Mouse (Mus musculus): Measurements from ENCODE around the gene Ercc5. TPM values are rescaled to one million over a fixed set of nuclear protein-coding genes. Genes with fewer than 3 reads are reported as not detected.

The Ercc5 gene
- polyA plus RNA-seq, 1 experiment from 2014 or later, result 39.5 TPM

DNA sequence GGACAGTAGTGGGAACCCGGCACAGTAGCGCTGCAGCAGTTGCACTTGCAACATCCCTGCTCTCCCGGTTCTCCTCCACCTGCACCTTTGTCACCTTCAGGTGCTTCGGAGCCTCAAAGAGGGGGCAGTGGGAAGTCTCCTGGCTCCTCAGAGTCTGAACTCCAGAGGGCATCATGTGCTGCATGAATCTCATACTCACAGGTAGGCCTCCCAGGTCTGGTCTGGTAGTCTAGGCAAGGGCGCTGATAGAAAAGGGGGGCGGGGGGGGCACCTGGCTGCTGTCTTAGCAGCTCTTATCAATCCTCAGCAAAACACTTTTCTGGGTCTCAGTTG, 27.5 kb upstream of the Ercc5 start:
- peak overlapping the region; percentile 93 for H3K27ac ChIP-seq (ENCODE audit: low read depth, low read length)
- H3K27me3 ChIP-seq (ENCODE audit: control insufficient read depth, insufficient read depth, low read length), result no peaks in the 10 kb centered on the region
- H3K4me2 ChIP-seq (ENCODE audit: low read depth), result peak overlapping the region; percentile 70
- 2% methylated on average over 6 of the region's 6 CpGs for WGBS
- DNase-seq (ENCODE audit: low spot score) (no peak), ATAC-seq (ENCODE audit: insufficient read depth, low FRiP score, low TSS enrichment) (peak; percentile 22)
- H3K9me3 ChIP-seq (ENCODE audit: control insufficient read depth, low read length), result no peaks in the 10 kb centered on the region
- no peaks in the 10 kb centered on the region for H3K4me1 ChIP-seq (ENCODE audit: control insufficient read depth, insufficient read depth, low read length)
- peak overlapping the region; percentile 78 for H3K4me3 ChIP-seq (ENCODE audit: low read depth, low read length)
- H3K9ac ChIP-seq (ENCODE audit: low read length), result peak overlapping the region; percentile 88
- no peaks in the 10 kb centered on the region for H3K36me3 ChIP-seq (ENCODE audit: control insufficient read depth, insufficient read depth, low read length)

GRCm38 (mm10) chr1:44122256-44122655, 25.3 kb upstream of the Ercc5 start:
- H3K27ac ChIP-seq (ENCODE audit: low read depth, low read length), result no peak overlapping the region
- H3K27me3 ChIP-seq (ENCODE audit: control insufficient read depth, insufficient read depth, low read length), result no peaks in the 10 kb centered on the region
- 93% methylated on average over 3 of the region's 3 CpGs for WGBS
- no peak overlapping the region for H3K9ac ChIP-seq (ENCODE audit: low read length)
- no peaks in the 10 kb centered on the region for H3K9me3 ChIP-seq (ENCODE audit: control insufficient read depth, low read length)
- no peak for ATAC-seq (ENCODE audit: insufficient read depth, low FRiP score, low TSS enrichment)
- DNase-seq (ENCODE audit: low spot score), result no peak
- H3K4me3 ChIP-seq (ENCODE audit: low read depth, low read length), result no peak overlapping the region
- no peaks in the 10 kb centered on the region for H3K4me1 ChIP-seq (ENCODE audit: control insufficient read depth, insufficient read depth, low read length)
- H3K36me3 ChIP-seq (ENCODE audit: control insufficient read depth, insufficient read depth, low read length), result no peaks in the 10 kb centered on the region
- no peak overlapping the region for H3K4me2 ChIP-seq (ENCODE audit: low read depth)

- H3K4me3 ChIP-seq (ENCODE audit: low read depth, low read length), result no peak overlapping the region
- no peak overlapping the region for H3K9ac ChIP-seq (ENCODE audit: low read length)
- H3K4me1 ChIP-seq (ENCODE audit: control insufficient read depth, insufficient read depth, low read length), result no peaks in the 10 kb centered on the region
- no peak overlapping the region for H3K27ac ChIP-seq (ENCODE audit: low read depth, low read length)
- no peaks in the 10 kb centered on the region for H3K9me3 ChIP-seq (ENCODE audit: control insufficient read depth, low read length)
- H3K4me2 ChIP-seq (ENCODE audit: low read depth), result no peak overlapping the region
- WGBS, result 91% methylated on average over 4 of the region's 4 CpGs
- ATAC-seq (ENCODE audit: insufficient read depth, low FRiP score, low TSS enrichment) (no peak), DNase-seq (ENCODE audit: low spot score) (no peak)
- H3K27me3 ChIP-seq (ENCODE audit: control insufficient read depth, insufficient read depth, low read length), result no peaks in the 10 kb centered on the region
- no peaks in the 10 kb centered on the region; the same call in 1 of the 2 replicates for H3K36me3 ChIP-seq (ENCODE audit: control insufficient read depth, insufficient read depth, low read length)
Observed at GRCm38 (mm10) chr1:44125590-44125989, 22.0 kb upstream of the Ercc5 start.

GRCm38 (mm10) chr1:44129929-44130581, 17.5 kb upstream of the Ercc5 start:
- Histone ChIP-seq H3K36me3 (ENCODE audit: control insufficient read depth, insufficient read depth, low read length) (no peaks in the 10 kb centered on the region; the same call in 1 of the 2 replicates), H3K4me3 (ENCODE audit: low read depth, low read length) (no peak overlapping the region), H3K9ac (ENCODE audit: low read length) (no peak overlapping the region), H3K27ac (ENCODE audit: low read depth, low read length) (no peak overlapping the region), H3K27me3 (ENCODE audit: control insufficient read depth, insufficient read depth, low read length) (no peaks in the 10 kb centered on the region), H3K4me2 (ENCODE audit: low read depth) (no peak overlapping the region), H3K4me1 (ENCODE audit: control insufficient read depth, insufficient read depth, low read length) (no peaks in the 10 kb centered on the region), H3K9me3 (ENCODE audit: control insufficient read depth, low read length) (no peaks in the 10 kb centered on the region)
- 93% methylated on average over 4 of the region's 4 CpGs for WGBS
- DNase-seq (ENCODE audit: low spot score) (no peak), ATAC-seq (ENCODE audit: insufficient read depth, low FRiP score, low TSS enrichment) (no peak)

DNA sequence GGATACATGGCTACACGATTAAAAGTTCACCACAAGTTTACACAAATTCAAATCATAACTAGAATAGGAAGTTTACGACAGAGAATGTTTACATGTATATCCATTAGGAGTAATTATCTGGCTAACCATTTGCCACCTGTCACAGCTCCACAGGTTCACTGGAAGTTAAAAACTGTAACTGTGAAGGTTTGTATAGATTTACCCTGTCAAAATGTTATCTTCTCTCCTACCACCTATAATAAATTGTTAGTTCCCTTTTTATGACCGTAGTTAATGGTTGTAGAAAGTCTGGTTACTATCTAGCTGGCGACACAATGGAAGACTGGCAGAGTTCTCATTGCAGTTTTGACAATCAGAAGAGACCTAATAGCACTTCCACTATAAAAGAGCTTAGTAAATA, 7.3 kb upstream of the Ercc5 start:
- Histone ChIP-seq H3K27me3 (ENCODE audit: control insufficient read depth, insufficient read depth, low read length) (no peaks in the 10 kb centered on the region), H3K9me3 (ENCODE audit: control insufficient read depth, low read length) (no peaks in the 10 kb centered on the region), H3K4me3 (ENCODE audit: low read depth, low read length) (no peak overlapping the region), H3K9ac (ENCODE audit: low read length) (no peak overlapping the region), H3K4me1 (ENCODE audit: control insufficient read depth, insufficient read depth, low read length) (no peaks in the 10 kb centered on the region), H3K4me2 (ENCODE audit: low read depth) (no peak overlapping the region), H3K36me3 (ENCODE audit: control insufficient read depth, insufficient read depth, low read length) (peaks cover 8% of the 10 kb centered on the region), H3K27ac (ENCODE audit: low read depth, low read length) (no peak overlapping the region)
- WGBS, result 92% methylated on average over 4 of the region's 4 CpGs
- DNase-seq (ENCODE audit: low spot score) (no peak), ATAC-seq (ENCODE audit: insufficient read depth, low FRiP score, low TSS enrichment) (no peak)

DNA sequence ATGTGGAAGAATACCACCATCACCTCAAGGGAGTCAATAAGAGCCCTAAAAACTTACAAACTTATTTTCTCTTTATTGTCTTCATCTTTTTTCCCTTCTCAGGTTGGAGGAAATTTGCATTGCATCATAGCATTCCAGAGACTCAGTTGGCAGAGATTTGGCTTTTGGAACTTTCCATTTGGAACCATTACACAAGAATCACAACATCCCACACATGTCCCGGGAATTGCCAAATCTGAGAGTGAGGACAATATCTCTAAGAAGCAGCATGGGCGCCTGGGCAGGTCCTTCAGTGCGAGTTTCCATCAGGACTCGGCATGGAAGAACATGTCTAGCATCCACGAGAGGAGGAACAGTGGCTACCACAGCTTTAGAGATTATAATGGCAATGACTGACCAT, 4.8 kb upstream of the Ercc5 start:
- WGBS, result 94% methylated on average over 5 of the region's 5 CpGs
- no peak for ATAC-seq (ENCODE audit: insufficient read depth, low FRiP score, low TSS enrichment)
- H3K9me3 ChIP-seq (ENCODE audit: control insufficient read depth, low read length), result no peaks in the 10 kb centered on the region
- no peaks in the 10 kb centered on the region for H3K4me1 ChIP-seq (ENCODE audit: control insufficient read depth, insufficient read depth, low read length)
- no peak overlapping the region for H3K4me3 ChIP-seq (ENCODE audit: low read depth, low read length)
- no peak overlapping the region for H3K9ac ChIP-seq (ENCODE audit: low read length)
- DNase-seq (ENCODE audit: low spot score), result no peak
- H3K36me3 ChIP-seq (ENCODE audit: control insufficient read depth, insufficient read depth, low read length), result peaks cover 6% of the 10 kb centered on the region
- no peak overlapping the region for H3K27ac ChIP-seq (ENCODE audit: low read depth, low read length)
- no peaks in the 10 kb centered on the region for H3K27me3 ChIP-seq (ENCODE audit: control insufficient read depth, insufficient read depth, low read length)
- no peak overlapping the region for H3K4me2 ChIP-seq (ENCODE audit: low read depth)

DNA sequence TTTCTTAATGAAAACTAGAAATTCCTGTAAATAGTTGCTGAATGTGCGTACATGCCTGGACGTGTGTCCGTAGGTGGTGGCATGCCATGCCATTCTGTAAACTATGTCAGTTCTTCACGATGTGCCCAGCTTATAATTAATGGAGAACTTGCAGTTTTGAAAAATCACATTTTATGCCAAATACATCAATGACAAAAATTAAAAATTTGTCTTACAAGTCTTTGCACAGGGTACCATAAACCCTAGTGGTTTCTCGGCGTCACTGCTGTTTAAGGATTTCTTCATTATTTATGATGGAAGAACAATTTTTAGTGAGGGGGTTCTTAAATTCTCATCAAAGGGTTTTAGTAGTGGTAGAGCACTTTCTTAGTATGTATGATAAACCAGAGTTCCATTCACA, 1.2 kb downstream of the Ercc5 start:
- peak overlapping the region; percentile 95 for H3K9ac ChIP-seq (ENCODE audit: low read length)
- WGBS, result 46% methylated on average over 6 of the region's 6 CpGs
- H3K36me3 ChIP-seq (ENCODE audit: control insufficient read depth, insufficient read depth, low read length), result no peaks in the 10 kb centered on the region
- no peak for DNase-seq (ENCODE audit: low spot score)
- ATAC-seq (ENCODE audit: insufficient read depth, low FRiP score, low TSS enrichment), result 0 out of 2 replicates have a peak, but pooled peaks have one; percentile 7
- no peaks in the 10 kb centered on the region for H3K27me3 ChIP-seq (ENCODE audit: control insufficient read depth, insufficient read depth, low read length)
- H3K4me1 ChIP-seq (ENCODE audit: control insufficient read depth, insufficient read depth, low read length), result no peaks in the 10 kb centered on the region
- no peaks in the 10 kb centered on the region for H3K9me3 ChIP-seq (ENCODE audit: control insufficient read depth, low read length)
- no peak overlapping the region for H3K27ac ChIP-seq (ENCODE audit: low read depth, low read length)
- peak overlapping the region; percentile 81 for H3K4me3 ChIP-seq (ENCODE audit: low read depth, low read length)
- H3K4me2 ChIP-seq (ENCODE audit: low read depth), result peak overlapping the region; percentile 43

- Histone ChIP-seq H3K4me3 (ENCODE audit: low read depth, low read length) (no peak overlapping the region), H3K36me3 (ENCODE audit: control insufficient read depth, insufficient read depth, low read length) (peaks cover 2% of the 10 kb centered on the region), H3K27ac (ENCODE audit: low read depth, low read length) (no peak overlapping the region), H3K4me1 (ENCODE audit: control insufficient read depth, insufficient read depth, low read length) (no peaks in the 10 kb centered on the region), H3K9ac (ENCODE audit: low read length) (no peak overlapping the region), H3K9me3 (ENCODE audit: control insufficient read depth, low read length) (no peaks in the 10 kb centered on the region), H3K27me3 (ENCODE audit: control insufficient read depth, insufficient read depth, low read length) (no peaks in the 10 kb centered on the region), H3K4me2 (ENCODE audit: low read depth) (no peak overlapping the region)
- DNase-seq (ENCODE audit: low spot score) (no peak), ATAC-seq (ENCODE audit: insufficient read depth, low FRiP score, low TSS enrichment) (no peak)
- WGBS, result 97% methylated on average over 4 of the region's 4 CpGs
Observed at GRCm38 (mm10) chr1:44155287-44155686, 7.7 kb downstream of the Ercc5 start.

DNA sequence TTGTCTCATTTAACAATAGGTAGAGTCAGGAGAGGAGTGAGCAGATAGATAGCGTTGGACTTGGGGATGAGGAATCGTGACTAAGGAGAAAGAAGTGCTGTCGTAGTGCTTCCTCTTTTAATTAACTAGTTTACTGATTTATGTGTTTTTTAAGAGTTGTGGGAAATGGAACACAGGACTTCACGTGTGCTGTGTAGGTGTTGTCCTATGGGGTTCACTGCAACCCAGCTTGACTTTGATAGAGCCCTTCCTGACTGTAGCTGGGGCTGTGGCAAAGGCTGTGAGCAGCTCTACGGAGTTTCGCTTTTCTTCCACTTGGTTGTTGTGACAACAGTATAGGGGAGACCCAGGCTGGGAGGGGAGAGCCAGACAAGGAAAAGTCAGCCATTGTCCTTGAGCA, 10.8 kb downstream of the Ercc5 start:
- Histone ChIP-seq H3K4me2 (ENCODE audit: low read depth) (no peak overlapping the region), H3K27me3 (ENCODE audit: control insufficient read depth, insufficient read depth, low read length) (no peaks in the 10 kb centered on the region), H3K36me3 (ENCODE audit: control insufficient read depth, insufficient read depth, low read length) (peaks cover 7% of the 10 kb centered on the region), H3K27ac (ENCODE audit: low read depth, low read length) (no peak overlapping the region), H3K9me3 (ENCODE audit: control insufficient read depth, low read length) (no peaks in the 10 kb centered on the region), H3K4me3 (ENCODE audit: low read depth, low read length) (no peak overlapping the region), H3K4me1 (ENCODE audit: control insufficient read depth, insufficient read depth, low read length) (no peaks in the 10 kb centered on the region), H3K9ac (ENCODE audit: low read length) (no peak overlapping the region)
- DNase-seq (ENCODE audit: low spot score) (no peak), ATAC-seq (ENCODE audit: insufficient read depth, low FRiP score, low TSS enrichment) (no peak)
- WGBS, result 91% methylated on average over 6 of the region's 6 CpGs
